Mouse (Mus musculus) frontal cortex, postnatal 10 days (tissue): ENCODE data around the gene Ccr9.
"Not testable (repeated sequence)": the region's sequence is repeated elsewhere in the genome, so short reads cannot be mapped to it uniquely, and the experiment has no call there.

ENCODE experiments used
- DNase-seq, 2 experiments: peaks; one replicate each; pipeline ENCODE4 v3.0.0; 2022; ENCODE audit warnings: low spot score in 2 of 2, mixed read lengths in 1 of 2

Ccr9 gene

GRCm38 (mm10) chr9:123678327-123679105, at the start of gene Ccr9, which contains the start of gene Slc6a20a:
Ccr9 (plus strand) TSS chr9:123678439.
Slc6a20a (minus strand) TSS chr9:123678885.
- DNase-seq = no peak

DNA sequence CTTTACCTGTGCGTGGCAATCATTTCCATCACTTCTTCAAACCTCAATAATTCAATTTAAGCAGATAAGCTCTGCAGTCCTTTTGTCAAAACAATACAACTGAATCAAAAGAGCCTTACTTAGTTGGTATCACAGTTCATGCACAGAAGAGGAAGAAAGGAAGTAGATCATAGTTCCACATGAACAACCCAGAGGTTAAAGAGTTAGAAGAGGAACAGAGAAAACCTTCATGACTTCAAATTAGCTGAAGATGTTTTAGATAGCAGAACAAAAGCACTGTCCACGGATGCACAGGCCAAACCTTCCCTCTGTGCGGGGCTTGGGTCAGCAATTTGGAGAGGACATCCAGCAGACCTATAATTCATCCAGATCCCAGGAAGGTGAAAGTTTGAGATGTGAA, 46.6 kb upstream of the Ccr9 start:
- no peak for DNase-seq

DNA sequence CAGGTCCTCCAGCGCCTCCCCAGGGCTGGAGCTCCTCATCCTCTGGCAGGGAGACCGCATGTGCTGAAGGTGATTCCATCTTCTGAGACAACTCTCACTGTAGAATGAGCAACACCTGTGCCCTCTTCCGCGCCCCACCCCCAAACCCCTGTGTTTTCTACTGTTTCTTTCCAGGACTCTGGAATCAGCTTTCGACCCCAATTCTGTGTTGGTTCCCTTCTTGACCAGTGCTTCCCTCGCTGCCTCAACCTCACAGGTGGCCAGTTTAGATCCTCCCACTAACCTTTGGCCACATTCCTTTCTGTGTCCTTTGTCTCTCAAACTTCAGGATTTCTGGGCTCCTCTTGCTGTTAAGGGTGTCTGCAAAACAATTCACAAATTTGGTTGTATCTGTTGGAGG, 46.0 kb upstream of the Ccr9 start, which contains the start of gene Slc6a20b:
Gene Slc6a20b (minus strand): TSS at position 285 of the 400 bp plus-strand sequence.
- no peak for DNase-seq

GRCm38 (mm10) chr9:123632993-123633392, 45.2 kb upstream of the Ccr9 start:
- DNase-seq = no peak

- no peak for DNase-seq
Observed at GRCm38 (mm10) chr9:123636771-123637170, 41.5 kb upstream of the Ccr9 start.

DNA sequence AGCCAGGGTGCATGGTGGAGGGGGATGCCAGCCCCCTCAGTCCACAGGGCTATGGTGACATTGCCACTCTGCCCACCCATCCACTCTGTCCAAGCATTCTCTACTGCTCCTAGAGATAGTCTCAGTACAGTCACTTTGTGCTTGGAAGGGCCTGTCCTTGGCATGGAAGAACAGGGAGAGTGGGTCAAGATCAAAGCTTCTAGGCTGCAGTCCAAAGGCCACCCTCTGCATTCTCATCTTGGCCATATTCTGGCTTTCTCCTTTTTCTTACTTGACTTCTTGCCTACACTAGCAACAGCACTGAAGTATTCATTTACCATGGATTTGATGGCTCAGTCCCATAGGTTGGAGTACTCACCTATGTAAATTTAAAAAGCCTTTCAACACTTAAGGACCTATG, 40.0 kb upstream of the Ccr9 start:
- DNase-seq = no peak

DNA sequence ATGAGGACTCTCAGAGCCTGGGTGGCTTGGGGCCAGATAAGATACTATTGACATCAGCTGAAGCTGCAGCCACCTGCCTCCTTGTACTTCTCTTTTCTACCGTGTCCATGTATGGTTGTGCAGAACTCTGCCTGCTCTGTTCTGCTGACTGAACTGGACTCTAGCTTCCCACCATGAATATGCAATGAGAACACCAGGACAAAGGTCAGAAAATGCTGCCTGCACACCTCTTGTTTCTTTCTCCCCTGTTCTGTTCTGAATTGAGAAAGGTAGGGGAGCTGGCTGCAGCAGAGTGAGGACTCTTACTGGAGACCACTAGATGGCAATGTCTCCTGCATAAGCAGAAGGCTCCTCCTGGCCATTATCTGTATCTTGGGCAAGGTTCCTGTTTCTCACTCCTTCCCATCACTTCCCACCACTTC, 39.6 kb upstream of the Ccr9 start:
- DNase-seq = no peak

DNA sequence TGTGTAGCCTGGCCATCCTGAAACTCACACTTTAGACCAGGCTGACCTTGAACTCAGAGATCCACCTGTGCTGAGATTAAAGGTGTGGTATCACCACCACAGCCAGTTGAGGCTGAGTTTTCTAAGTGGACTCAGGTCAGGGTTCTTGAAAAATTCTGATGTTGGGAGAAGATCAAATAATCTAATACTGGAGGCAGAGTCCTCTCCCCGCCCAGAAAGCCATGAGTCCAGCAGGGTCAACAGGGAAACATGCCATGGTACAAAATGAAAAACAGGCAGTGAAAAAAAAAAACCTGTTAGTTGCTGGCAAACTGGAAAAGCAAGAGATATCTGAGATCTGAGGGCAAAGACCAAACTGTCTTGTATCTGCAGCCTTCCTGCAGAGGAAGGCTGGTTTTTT, 38.1 kb upstream of the Ccr9 start:
- DNase-seq = no peak

- no peak for DNase-seq
Observed at GRCm38 (mm10) chr9:123649785-123650511, 28.3 kb upstream of the Ccr9 start.

DNA sequence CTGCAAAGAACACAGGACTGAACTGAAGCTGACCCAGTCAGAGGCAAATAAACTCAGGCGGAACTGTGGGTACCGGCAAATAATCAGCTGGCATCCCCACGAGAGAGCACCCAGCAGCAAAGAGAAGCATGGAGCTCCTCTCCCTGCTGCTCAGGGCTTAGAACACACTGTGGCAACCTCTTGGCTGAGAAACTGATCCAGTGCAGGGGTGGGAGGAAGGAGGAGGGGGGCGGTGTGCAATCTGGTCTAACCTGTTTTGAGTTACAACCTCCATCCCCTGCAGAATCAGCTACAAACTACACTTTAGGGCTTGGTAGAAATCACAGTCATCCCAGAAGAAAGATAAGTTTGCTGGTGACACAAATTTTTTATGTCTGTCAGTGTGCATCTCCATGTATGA, 26.9 kb upstream of the Ccr9 start:
- DNase-seq = no peak

GRCm38 (mm10) chr9:123657457-123657856, 20.8 kb upstream of the Ccr9 start:
- no peak for DNase-seq

GRCm38 (mm10) chr9:123658981-123659380, 19.3 kb upstream of the Ccr9 start:
- no peak for DNase-seq

GRCm38 (mm10) chr9:123659986-123660676, 18.1 kb upstream of the Ccr9 start:
- DNase-seq = not testable (repeated sequence)

DNA sequence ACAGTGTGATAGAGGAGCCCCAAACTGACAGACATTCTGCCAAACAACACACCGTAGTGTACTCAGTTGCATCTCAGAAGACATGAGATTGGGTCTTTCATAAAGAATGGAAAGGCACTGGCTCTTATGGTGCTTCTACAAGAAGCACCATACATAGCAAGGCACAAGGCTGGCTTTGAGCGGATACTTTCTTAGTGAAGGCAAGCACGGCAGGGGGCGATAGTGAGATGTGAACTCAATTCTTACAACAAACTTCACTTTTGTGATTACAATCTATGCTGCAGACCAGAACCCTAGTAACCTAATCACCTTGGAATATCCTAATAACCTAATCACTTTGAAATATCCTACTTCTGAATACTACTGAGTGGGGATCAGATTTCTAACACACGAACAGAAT, 12.6 kb upstream of the Ccr9 start:
- no peak for DNase-seq

GRCm38 (mm10) chr9:123679198-123679597, 959 bp downstream of the Ccr9 start:
- DNase-seq = no peak

- no peak for DNase-seq
Observed at GRCm38 (mm10) chr9:123683704-123684103, 5.5 kb downstream of the Ccr9 start.

GRCm38 (mm10) chr9:123686206-123686605, 8.0 kb downstream of the Ccr9 start:
- no peak for DNase-seq

DNA sequence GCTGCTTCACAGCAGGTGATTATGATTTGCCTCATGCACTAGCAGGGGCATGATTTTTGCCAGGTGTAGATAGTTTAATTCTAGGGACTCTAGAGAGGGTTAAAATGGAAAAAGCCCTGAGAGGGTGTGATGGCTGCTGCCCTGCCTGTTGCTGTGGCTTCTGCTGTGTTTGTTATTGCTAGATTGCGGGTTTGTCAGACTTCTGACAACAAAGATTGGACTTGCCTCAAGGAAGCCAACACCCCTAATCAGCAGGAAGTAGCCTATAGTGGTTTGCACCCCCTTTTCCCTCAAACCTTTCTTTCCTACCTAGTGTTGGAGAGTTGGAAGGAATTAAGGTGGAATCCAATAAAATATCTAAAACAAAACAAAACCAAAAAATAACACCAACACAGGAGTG, 10.0 kb downstream of the Ccr9 start:
- no peak for DNase-seq

DNA sequence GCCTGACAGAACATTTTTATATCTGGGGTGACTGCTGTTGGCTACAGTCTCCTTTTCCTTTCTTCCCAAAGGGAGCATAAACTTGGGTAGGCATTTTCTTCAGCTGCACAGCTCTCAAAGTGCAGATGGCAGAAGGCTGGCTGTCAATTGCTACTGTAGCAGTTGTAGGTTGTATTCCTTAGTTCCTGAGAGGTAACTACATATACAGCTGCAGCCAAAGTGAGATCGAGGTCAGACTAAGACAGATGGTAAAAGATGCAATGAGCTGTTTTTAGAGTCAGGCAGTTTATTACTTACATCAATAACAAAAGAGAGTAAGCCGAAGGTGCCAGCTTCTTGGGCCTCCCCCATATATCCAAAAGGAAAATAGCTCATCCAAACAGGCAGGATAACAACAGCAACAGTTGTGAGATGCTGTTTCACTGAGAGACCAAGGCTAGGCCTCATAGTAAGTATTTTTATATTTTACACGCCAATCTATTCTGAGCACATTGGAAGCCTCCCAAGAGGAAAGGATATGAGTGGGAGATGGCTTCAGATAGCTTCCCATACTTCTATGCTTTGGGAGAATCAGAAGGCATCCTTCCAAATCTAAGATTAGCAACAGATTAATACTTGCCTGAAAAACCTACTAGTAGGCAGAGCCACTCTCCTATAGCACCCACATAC, 17.5 kb downstream of the Ccr9 start:
- DNase-seq = no peak

GRCm38 (mm10) chr9:123701822-123702221, 23.6 kb downstream of the Ccr9 start:
- DNase-seq = no peak

- DNase-seq = no peak
Observed at GRCm38 (mm10) chr9:123709226-123709625, 31.0 kb downstream of the Ccr9 start.

GRCm38 (mm10) chr9:123713111-123713510, 34.9 kb downstream of the Ccr9 start:
- DNase-seq = no peak
